Mouse (Mus musculus) neural tube, embryonic 12.5 days (tissue): ENCODE data around the gene Cdyl. TPM values are rescaled to one million over a fixed set of nuclear protein-coding genes. Genes with fewer than 3 reads are reported as not detected.

Experiments used
- ATAC-seq: fragments of 200-750 bp; cut with Nextera tagmentation; 2 replicates; pipeline ENCODE4 v1.8.0; 2017; ENCODE audit warnings: low read depth, mild to moderate bottlenecking, moderate TSS enrichment, moderate library complexity; ENCODE audit not compliant: low FRiP score
- H3K27ac ChIP-seq: fragments of 300-500 bp; sonication (generic); 2 replicates; pipeline ENCODE4 v1.5.1; 2016
- H3K27me3 ChIP-seq: fragments of 300-500 bp; sonication (generic); replicated peaks from 2 replicates; pipeline ENCODE4 v1.6.1; 2016; ENCODE audit warnings: mild to moderate bottlenecking
- H3K36me3 ChIP-seq: fragments of 300-500 bp; sonication (generic); 2 replicates; pipeline ENCODE4 v1.6.1; 2016; ENCODE audit warnings: mild to moderate bottlenecking
- H3K4me1 ChIP-seq: fragments of 300-500 bp; sonication (generic); 2 replicates; pipeline ENCODE4 v1.6.1; 2016
- H3K4me2 ChIP-seq: fragments of 300-500 bp; sonication (generic); replicated peaks from 2 replicates; pipeline ENCODE4 v1.6.1; 2016; ENCODE audit warnings: mild to moderate bottlenecking
- H3K4me3 ChIP-seq: fragments of 300-500 bp; sonication (generic); 2 replicates; pipeline ENCODE4 v1.5.1; 2016
- H3K9ac ChIP-seq: fragments of 300-500 bp; sonication (generic); 2 replicates; pipeline ENCODE4 v1.6.1; 2016; ENCODE audit warnings: mild to moderate bottlenecking
- H3K9me3 ChIP-seq: fragments of 300-500 bp; sonication (generic); 2 replicates; pipeline ENCODE4 v1.6.1; 2016; ENCODE audit warnings: mild to moderate bottlenecking
- WGBS: fragments of 180-500 bp; shearing (Covaris S2); methylation state at CpG from one replicate; pipeline ENCODE4 v1.1.7; 2016; 5-methylcytosine and 5-hydroxymethylcytosine counted together
- polyA plus RNA-seq: library from polyadenylated mRNA; unstranded; fragments of >200 nt; fragmentation: Nextera tagmentation; extraction: Ambion mirVana; gene quantifications from 2 replicates; pipeline ENCODE4 v1.2.1, GENCODE M21; 2016

The Cdyl gene
- 12.1 and 12.9 TPM in 2 replicates for polyA plus RNA-seq

GRCm38 (mm10) chr13:35659406-35659985, at the start of gene Cdyl:
Gene Cdyl (plus strand): TSS chr13:35659833.
- Histone ChIP-seq H3K9ac (no peak within 1 kb of the TSS), H3K4me1 (no peaks in the 10 kb centered on the region), H3K36me3 (no peaks in the 10 kb centered on the region), H3K27me3 (no peaks in the 10 kb centered on the region), H3K9me3 (no peaks in the 10 kb centered on the region), H3K4me3 (no peak within 1 kb of the TSS), H3K27ac (no peak within 1 kb of the TSS), H3K4me2 (no peak within 1 kb of the TSS)
- 66% methylated on average over 4 of the region's 4 CpGs for WGBS
- no peak for ATAC-seq

- H3K4me1 ChIP-seq, result no peaks in the 10 kb centered on the region
- H3K27me3 ChIP-seq, result no peaks in the 10 kb centered on the region
- H3K36me3 ChIP-seq, result no peaks in the 10 kb centered on the region
- no peak overlapping the region for H3K4me2 ChIP-seq
- no peak overlapping the region for H3K9ac ChIP-seq
- H3K9me3 ChIP-seq, result no peaks in the 10 kb centered on the region
- no peak overlapping the region for H3K4me3 ChIP-seq
- no peak for ATAC-seq
- no peak overlapping the region for H3K27ac ChIP-seq
These were observed 48.9 kb upstream of the Cdyl start for GRCm38 (mm10) chr13:35610718-35611117.

GRCm38 (mm10) chr13:35612506-35612905, 47.1 kb upstream of the Cdyl start:
- Histone ChIP-seq H3K4me1 (no peaks in the 10 kb centered on the region), H3K36me3 (no peaks in the 10 kb centered on the region), H3K4me2 (no peak overlapping the region), H3K27ac (no peak overlapping the region), H3K9ac (no peak overlapping the region), H3K9me3 (no peaks in the 10 kb centered on the region), H3K27me3 (no peaks in the 10 kb centered on the region), H3K4me3 (no peak overlapping the region)
- ATAC-seq, result no peak
- WGBS, result 98% methylated on average over 1 of the region's 1 CpGs

- Histone ChIP-seq H3K4me2 (no peak overlapping the region), H3K4me3 (no peak overlapping the region), H3K9ac (no peak overlapping the region), H3K4me1 (no peaks in the 10 kb centered on the region), H3K27ac (no peak overlapping the region), H3K9me3 (no peaks in the 10 kb centered on the region), H3K36me3 (no peaks in the 10 kb centered on the region), H3K27me3 (no peaks in the 10 kb centered on the region)
- no peak for ATAC-seq
- 79% methylated on average over 4 of the region's 4 CpGs for WGBS
These were observed 44.7 kb upstream of the Cdyl start for GRCm38 (mm10) chr13:35614832-35615479.

- no peak overlapping the region for H3K27ac ChIP-seq
- H3K4me3 ChIP-seq, result no peak overlapping the region
- H3K27me3 ChIP-seq, result no peaks in the 10 kb centered on the region
- H3K4me2 ChIP-seq, result no peak overlapping the region
- H3K9me3 ChIP-seq, result no peaks in the 10 kb centered on the region
- H3K36me3 ChIP-seq, result no peaks in the 10 kb centered on the region
- H3K4me1 ChIP-seq, result no peaks in the 10 kb centered on the region
- 86% methylated on average over 4 of the region's 4 CpGs for WGBS
- no peak overlapping the region for H3K9ac ChIP-seq
- no peak for ATAC-seq
These were observed 43.0 kb upstream of the Cdyl start for GRCm38 (mm10) chr13:35616524-35617099.

- H3K4me2 ChIP-seq, result no peak overlapping the region
- H3K9me3 ChIP-seq, result no peaks in the 10 kb centered on the region
- no peaks in the 10 kb centered on the region for H3K4me1 ChIP-seq
- H3K9ac ChIP-seq, result no peak overlapping the region
- no peak for ATAC-seq
- H3K27me3 ChIP-seq, result no peaks in the 10 kb centered on the region
- H3K36me3 ChIP-seq, result no peaks in the 10 kb centered on the region
- no peak overlapping the region for H3K27ac ChIP-seq
- WGBS, result 85% methylated on average over 2 of the region's 2 CpGs
- H3K4me3 ChIP-seq, result no peak overlapping the region
These were observed 40.3 kb upstream of the Cdyl start for GRCm38 (mm10) chr13:35619356-35619755.

GRCm38 (mm10) chr13:35620756-35621155, 38.9 kb upstream of the Cdyl start:
- H3K9me3 ChIP-seq, result no peaks in the 10 kb centered on the region
- WGBS, result 63% methylated on average over 1 of the region's 1 CpGs
- H3K4me3 ChIP-seq, result no peak overlapping the region
- no peak overlapping the region for H3K4me2 ChIP-seq
- H3K4me1 ChIP-seq, result no peaks in the 10 kb centered on the region
- H3K36me3 ChIP-seq, result no peaks in the 10 kb centered on the region
- no peak overlapping the region for H3K27ac ChIP-seq
- no peak overlapping the region for H3K9ac ChIP-seq
- H3K27me3 ChIP-seq, result no peaks in the 10 kb centered on the region
- no peak for ATAC-seq

GRCm38 (mm10) chr13:35624831-35625230, 34.8 kb upstream of the Cdyl start:
- 88% methylated on average over 3 of the region's 3 CpGs for WGBS
- ATAC-seq, result no peak

GRCm38 (mm10) chr13:35625556-35625955, 34.1 kb upstream of the Cdyl start:
- 36% methylated on average over 3 of the region's 3 CpGs for WGBS

More at GRCm38 (mm10) chr13:35624831-35625230, 34.8 kb upstream of the Cdyl start:
- H3K27me3 ChIP-seq, result no peaks in the 10 kb centered on the region
- H3K27ac ChIP-seq, result no peak overlapping the region
- H3K9ac ChIP-seq, result no peak overlapping the region
- H3K4me1 ChIP-seq, result no peaks in the 10 kb centered on the region
- no peak overlapping the region for H3K4me2 ChIP-seq
- no peak overlapping the region for H3K4me3 ChIP-seq
- no peaks in the 10 kb centered on the region for H3K36me3 ChIP-seq
- no peaks in the 10 kb centered on the region for H3K9me3 ChIP-seq

GRCm38 (mm10) chr13:35627319-35627718, 32.3 kb upstream of the Cdyl start:
- H3K27ac ChIP-seq, result no peak overlapping the region
- WGBS, result 90% methylated on average over 1 of the region's 1 CpGs
- no peaks in the 10 kb centered on the region for H3K9me3 ChIP-seq

More at GRCm38 (mm10) chr13:35625556-35625955, 34.1 kb upstream of the Cdyl start:
- H3K9me3 ChIP-seq, result no peaks in the 10 kb centered on the region
- no peak for ATAC-seq
- no peaks in the 10 kb centered on the region for H3K27me3 ChIP-seq
- H3K27ac ChIP-seq, result no peak overlapping the region
- no peak overlapping the region for H3K4me2 ChIP-seq
- no peaks in the 10 kb centered on the region for H3K4me1 ChIP-seq
- no peaks in the 10 kb centered on the region for H3K36me3 ChIP-seq
- H3K9ac ChIP-seq, result no peak overlapping the region
- H3K4me3 ChIP-seq, result no peak overlapping the region

GRCm38 (mm10) chr13:35647132-35647823, 12.4 kb upstream of the Cdyl start:
- no peaks in the 10 kb centered on the region for H3K36me3 ChIP-seq
- no peaks in the 10 kb centered on the region for H3K9me3 ChIP-seq
- H3K27me3 ChIP-seq, result no peaks in the 10 kb centered on the region
- H3K27ac ChIP-seq, result no peak overlapping the region
- no peak overlapping the region for H3K4me2 ChIP-seq
- no peak for ATAC-seq
- no peak overlapping the region for H3K9ac ChIP-seq
- H3K4me1 ChIP-seq, result no peaks in the 10 kb centered on the region
- no peak overlapping the region for H3K4me3 ChIP-seq
- 96% methylated on average over 1 of the region's 1 CpGs for WGBS

More at GRCm38 (mm10) chr13:35627319-35627718, 32.3 kb upstream of the Cdyl start:
- ATAC-seq, result no peak
- Histone ChIP-seq H3K4me2 (no peak overlapping the region), H3K9ac (no peak overlapping the region), H3K27me3 (no peaks in the 10 kb centered on the region), H3K4me1 (no peaks in the 10 kb centered on the region), H3K4me3 (no peak overlapping the region), H3K36me3 (no peaks in the 10 kb centered on the region)

- no peaks in the 10 kb centered on the region for H3K27me3 ChIP-seq
- no peaks in the 10 kb centered on the region for H3K4me1 ChIP-seq
- 89% methylated on average over 11 of the region's 11 CpGs for WGBS
- no peak overlapping the region for H3K27ac ChIP-seq
- H3K9ac ChIP-seq, result no peak overlapping the region
- no peak for ATAC-seq
- H3K4me3 ChIP-seq, result no peak overlapping the region
- H3K9me3 ChIP-seq, result no peaks in the 10 kb centered on the region
- no peaks in the 10 kb centered on the region for H3K36me3 ChIP-seq
- H3K4me2 ChIP-seq, result no peak overlapping the region
These were observed 9.3 kb upstream of the Cdyl start for GRCm38 (mm10) chr13:35650284-35650872.
